Mouse (Mus musculus): ENCODE results near the gene Ap3s2. TPM values are rescaled to one million over a fixed set of nuclear protein-coding genes. Genes with fewer than 3 reads are reported as not detected.
A peak's percentile ranks its signal among the peaks of the same experiment; 100 is the strongest.

Ap3s2 gene
- polyA plus RNA-seq, 2 experiments: 23.1 to 27.3 TPM

DNA sequence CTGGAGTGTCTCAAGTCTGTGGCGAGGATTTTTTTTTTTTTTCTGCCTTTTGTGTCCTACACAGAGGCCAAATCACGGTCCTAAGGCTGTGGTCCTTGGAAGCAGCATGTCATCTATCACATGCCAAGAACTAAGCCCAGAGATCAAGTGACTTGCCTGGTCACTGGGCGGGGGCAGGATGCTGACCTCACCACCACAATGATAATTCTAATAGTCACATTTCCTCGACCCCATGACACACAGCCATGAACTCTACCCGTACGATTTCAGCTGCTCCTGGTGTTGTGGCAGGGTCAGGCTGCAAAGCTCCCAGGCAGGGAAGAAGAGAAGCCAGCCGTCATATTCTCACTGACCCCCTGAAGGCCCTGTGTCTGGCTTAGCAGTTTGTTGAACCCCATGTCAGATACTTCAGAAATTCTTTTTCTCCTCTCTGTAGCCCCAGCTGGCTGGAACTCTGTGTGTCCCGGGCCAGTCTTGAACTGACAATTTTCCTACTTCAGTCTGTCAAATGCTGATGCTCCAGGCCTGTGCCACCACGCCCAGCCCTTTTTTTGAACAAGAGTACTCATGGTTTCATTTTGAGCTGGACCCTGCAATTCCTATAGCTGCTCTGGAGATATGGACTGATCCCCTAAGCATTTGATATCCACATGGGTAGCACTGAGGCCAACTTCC is 61.4 kb downstream of the Ap3s2 start:
- Histone ChIP-seq H3K27me3 (ENCODE audit: control insufficient read depth, insufficient read depth, low read length) (no peaks in the 10 kb centered on the region), H3K9me3 (ENCODE audit: control insufficient read depth, low read length) (no peaks in the 10 kb centered on the region), H3K4me3 (replicated peaks; ENCODE audit: low read length) (no peak overlapping the region), H3K9ac (ENCODE audit: low read depth, low read length, severe bottlenecking) (no peak overlapping the region), H3K36me3 (ENCODE audit: control insufficient read depth, insufficient read depth, low read length) (no peaks in the 10 kb centered on the region), H3K4me2 (replicated peaks; ENCODE audit: low read depth, low read length, severe bottlenecking) (no peak overlapping the region), H3K4me1 (ENCODE audit: control insufficient read depth, insufficient read depth, low read length) (peaks cover 22% of the 10 kb centered on the region), H3K27ac (replicated peaks; ENCODE audit: low read depth, low read length) (no peak overlapping the region)
- DNase-seq (ENCODE audit: low spot score): no peak
- no peak for ATAC-seq (ENCODE audit: low FRiP score, low read depth)
- WGBS: 70% methylated on average over 9 of the region's 9 CpGs
- TF ChIP-seq POLR2A (IDR thresholded peaks at IDR 0.05; ENCODE audit: borderline replicate concordance, extremely low read depth, insufficient read depth, insufficient read length): no peak

DNA sequence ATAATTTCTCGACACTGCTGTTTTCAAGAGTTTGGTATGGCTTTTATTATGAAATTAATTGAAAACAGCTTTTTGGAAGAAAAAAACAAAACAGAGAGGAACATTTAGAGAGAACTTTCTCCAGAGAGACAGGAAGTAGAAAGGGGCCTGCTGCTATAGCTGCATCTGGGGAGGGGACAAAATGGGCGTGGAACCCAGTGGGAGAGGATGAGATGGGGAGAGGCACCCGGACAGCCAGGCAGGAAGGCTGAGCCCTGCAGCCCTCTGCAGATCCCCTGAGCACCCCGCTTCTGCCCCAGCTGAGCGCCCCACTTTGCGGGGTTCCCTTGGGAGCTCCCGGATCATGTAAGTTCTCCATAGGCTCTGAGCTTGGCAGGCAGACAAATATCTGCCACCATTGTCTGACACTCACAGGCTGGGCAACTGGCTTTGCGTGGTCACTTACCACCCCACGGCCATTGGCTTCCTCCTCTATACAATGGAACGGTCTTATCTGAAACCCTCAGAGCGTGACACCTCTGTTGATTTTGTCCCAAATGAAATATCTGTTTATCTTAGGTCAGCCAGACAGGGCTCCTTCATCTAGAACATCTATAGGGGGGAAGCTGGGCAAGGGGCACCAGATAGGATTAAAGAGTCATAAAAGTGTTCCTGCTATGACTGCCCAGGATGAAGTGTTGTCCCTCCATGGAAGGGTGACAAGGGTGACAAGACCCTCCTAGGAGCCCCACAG is 62.1 kb downstream of the Ap3s2 start:
- Histone ChIP-seq H3K27ac (replicated peaks; ENCODE audit: low read depth, low read length) (0 out of 2 replicates have a peak overlapping the region, but pooled peaks have one; percentile 61), H3K36me3 (ENCODE audit: control insufficient read depth, insufficient read depth, low read length) (no peaks in the 10 kb centered on the region), H3K4me1 (ENCODE audit: control insufficient read depth, insufficient read depth, low read length) (peaks cover 22% of the 10 kb centered on the region), H3K27me3 (ENCODE audit: control insufficient read depth, insufficient read depth, low read length) (no peaks in the 10 kb centered on the region), H3K9me3 (ENCODE audit: control insufficient read depth, low read length) (no peaks in the 10 kb centered on the region), H3K9ac (ENCODE audit: low read depth, low read length, severe bottlenecking) (no peak overlapping the region), H3K4me3 (replicated peaks; ENCODE audit: low read length) (no peak overlapping the region), H3K4me2 (replicated peaks; ENCODE audit: low read depth, low read length, severe bottlenecking) (peak overlapping the region; percentile 23; the same call in 1 of the 2 replicates)
- ATAC-seq (ENCODE audit: low FRiP score, low read depth) (no peak), DNase-seq (ENCODE audit: low spot score) (no peak)
- 49% methylated on average over 11 of the region's 11 CpGs for WGBS
- TF ChIP-seq POLR2A (IDR thresholded peaks at IDR 0.05; ENCODE audit: borderline replicate concordance, extremely low read depth, insufficient read depth, insufficient read length): no peak

- ATAC-seq (ENCODE audit: low FRiP score, low read depth) (no peak), DNase-seq (ENCODE audit: low spot score) (no peak)
- no peaks in the 10 kb centered on the region for H3K27me3 ChIP-seq (ENCODE audit: control insufficient read depth, insufficient read depth, low read length)
- H3K4me3 ChIP-seq (replicated peaks; ENCODE audit: low read length): no peak overlapping the region
- no peak overlapping the region for H3K9ac ChIP-seq (ENCODE audit: low read depth, low read length, severe bottlenecking)
- H3K27ac ChIP-seq (replicated peaks; ENCODE audit: low read depth, low read length): no peak overlapping the region
- WGBS: 84% methylated on average over 4 of the region's 4 CpGs
- no peaks in the 10 kb centered on the region for H3K9me3 ChIP-seq (ENCODE audit: control insufficient read depth, low read length)
- no peak overlapping the region for H3K4me2 ChIP-seq (replicated peaks; ENCODE audit: low read depth, low read length, severe bottlenecking)
- H3K36me3 ChIP-seq (ENCODE audit: control insufficient read depth, insufficient read depth, low read length): no peaks in the 10 kb centered on the region
- TF ChIP-seq POLR2A (IDR thresholded peaks at IDR 0.05; ENCODE audit: borderline replicate concordance, extremely low read depth, insufficient read depth, insufficient read length): no peak
- peaks cover 22% of the 10 kb centered on the region for H3K4me1 ChIP-seq (ENCODE audit: control insufficient read depth, insufficient read depth, low read length)
Observed at GRCm38 (mm10) chr7:79856305-79856704, 64.1 kb downstream of the Ap3s2 start.

GRCm38 (mm10) chr7:79847456-79848451 is 72.7 kb downstream of the Ap3s2 start:
- peak overlapping the region; percentile 46 for H3K4me3 ChIP-seq (replicated peaks; ENCODE audit: low read length)
- WGBS: 5% methylated on average over 42 of the region's 53 CpGs
- peak; percentile 58; the same call in 1 of the 2 replicates for TF ChIP-seq POLR2A (IDR thresholded peaks at IDR 0.05; ENCODE audit: borderline replicate concordance, extremely low read depth, insufficient read depth, insufficient read length)

More at GRCm38 (mm10) chr7:79847456-79848451, 72.7 kb downstream of the Ap3s2 start:
- Histone ChIP-seq H3K27ac (replicated peaks; ENCODE audit: low read depth, low read length) (0 out of 2 replicates have a peak overlapping the region, but pooled peaks have one; percentile 29), H3K9ac (ENCODE audit: low read depth, low read length, severe bottlenecking) (peak overlapping the region; percentile 61), H3K4me1 (ENCODE audit: control insufficient read depth, insufficient read depth, low read length) (peaks cover 19% of the 10 kb centered on the region; the same call in 1 of the 2 replicates), H3K27me3 (ENCODE audit: control insufficient read depth, insufficient read depth, low read length) (no peaks in the 10 kb centered on the region), H3K9me3 (ENCODE audit: control insufficient read depth, low read length) (no peaks in the 10 kb centered on the region), H3K4me2 (replicated peaks; ENCODE audit: low read depth, low read length, severe bottlenecking) (peak overlapping the region; percentile 64), H3K36me3 (ENCODE audit: control insufficient read depth, insufficient read depth, low read length) (no peaks in the 10 kb centered on the region)
- DNase-seq (ENCODE audit: low spot score) (peak; percentile 78), ATAC-seq (ENCODE audit: low FRiP score, low read depth) (peak; percentile 88)
